8 mouse cellular contexts compared by ENCODE assay signal in the genomic region with DNA sequence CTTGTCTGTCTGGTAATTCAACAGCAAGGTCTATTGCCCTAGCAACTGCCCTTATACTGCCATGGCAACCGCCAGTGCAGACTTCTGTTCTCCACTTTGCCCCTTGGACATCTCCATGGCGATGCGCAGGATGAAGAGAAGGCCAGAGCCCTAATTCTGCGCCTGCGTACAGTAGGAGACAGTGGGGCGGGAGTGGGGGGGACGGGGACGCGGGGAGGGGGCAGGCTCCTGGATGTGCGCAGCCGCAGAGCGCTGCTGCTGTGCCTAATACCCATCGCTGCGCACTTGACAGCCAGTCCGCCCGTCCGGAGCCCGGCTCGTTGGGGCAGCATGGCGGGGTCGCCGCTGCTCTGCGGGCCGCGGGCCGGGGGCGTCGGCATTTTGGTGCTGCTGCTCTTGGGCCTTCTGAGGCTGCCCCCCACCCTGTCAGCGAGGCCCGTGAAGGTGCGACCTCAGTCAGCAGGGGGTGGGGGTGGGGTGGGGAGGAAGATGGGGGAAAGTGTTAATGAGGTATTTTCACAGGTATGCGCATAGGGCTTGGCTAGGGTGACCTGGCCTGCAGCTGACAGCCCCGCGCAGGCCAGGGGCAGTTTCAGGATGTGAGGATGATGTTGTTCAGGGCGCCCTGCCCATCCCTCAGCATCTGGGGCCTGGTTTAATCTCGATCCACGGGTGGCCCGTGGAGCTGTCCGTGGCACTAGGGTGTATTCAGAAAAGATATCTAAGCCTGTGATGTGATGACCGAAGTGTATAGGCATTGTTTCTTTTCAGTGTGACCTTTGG. TPM values are rescaled to one million over a fixed set of nuclear protein-coding genes. Genes with fewer than 3 reads are reported as not detected.
DNase-seq lines count a peak whose midpoint lies in the region; ATAC-seq and TF ChIP-seq lines count a peak whose summit lies in the region.

Gene Pcsk1n (plus strand): TSS at position 222 of the 783 bp plus-strand sequence.

- ATAC-seq in liver, embryonic 11.5 days (replicated peaks; ENCODE audit: low FRiP score) = no peak
- ATAC-seq in liver, postnatal 0 days = no peak
- peak; percentile 93 for ATAC-seq in hindbrain, embryonic 13.5 days (ENCODE audit: low FRiP score)

- no peak for TF ChIP-seq CTCF in liver, postnatal 0 days (IDR thresholded peaks at IDR 0.05; ENCODE audit: low read depth)
- no peak for TF ChIP-seq CTCF in cortical plate, adult 2 months (IDR thresholded peaks at IDR 0.05; ENCODE audit: extremely low read depth, insufficient read depth, low read length)

- no peaks in the 10 kb centered on the region for H3K4me1 ChIP-seq in liver, embryonic 11.5 days (replicated peaks; ENCODE audit: control insufficient read depth, insufficient read depth, low read length)
- H3K4me1 ChIP-seq in liver, postnatal 0 days (ENCODE audit: insufficient read depth) = no peaks in the 10 kb centered on the region
- H3K4me1 ChIP-seq in cortical plate, adult 2 months (ENCODE audit: control insufficient read depth, insufficient read depth, low read length) = no peaks in the 10 kb centered on the region
- H3K4me1 ChIP-seq in hindbrain, embryonic 13.5 days (replicated peaks) = peaks cover 23% of the 10 kb centered on the region
- peaks cover 12% of the 10 kb centered on the region for H3K4me1 ChIP-seq in limb, embryonic 10.5 days

- no peak within 1 kb of the TSS for H3K27ac ChIP-seq in liver, embryonic 11.5 days (ENCODE audit: low read depth, low read length)
- H3K27ac ChIP-seq in liver, postnatal 0 days (ENCODE audit: low read depth) = no peak within 1 kb of the TSS
- H3K27ac ChIP-seq in cortical plate, adult 2 months (ENCODE audit: insufficient read depth, low read length) = peak within 1 kb of the TSS; percentile 64
- peak within 1 kb of the TSS; percentile 84 for H3K27ac ChIP-seq in hindbrain, embryonic 13.5 days
- no peak within 1 kb of the TSS for H3K27ac ChIP-seq in limb, embryonic 10.5 days

- 11% methylated on average over 36 of the region's 40 CpGs for WGBS in liver, embryonic 11.5 days
- 24% methylated on average over 26 of the region's 40 CpGs for WGBS in liver, postnatal 0 days (ENCODE audit: insufficient replicate concordance)
- WGBS in hindbrain, embryonic 13.5 days = 20% methylated on average over 32 of the region's 40 CpGs
- WGBS in limb, embryonic 10.5 days = 16% methylated on average over 40 of the region's 40 CpGs

- H3K27me3 ChIP-seq in liver, embryonic 11.5 days (replicated peaks; ENCODE audit: control insufficient read depth, insufficient read depth, low read length) = peaks cover 62% of the 10 kb centered on the region
- peaks cover 50% of the 10 kb centered on the region for H3K27me3 ChIP-seq in liver, postnatal 0 days (ENCODE audit: insufficient read depth, low read length)
- peaks cover 10% of the 10 kb centered on the region for H3K27me3 ChIP-seq in hindbrain, embryonic 13.5 days
- peaks cover 68% of the 10 kb centered on the region for H3K27me3 ChIP-seq in limb, embryonic 10.5 days (ENCODE audit: low read depth, poor library complexity, severe bottlenecking)

- H3K9me3 ChIP-seq in liver, embryonic 11.5 days (ENCODE audit: control insufficient read depth, low read length) = no peaks in the 10 kb centered on the region
- no peaks in the 10 kb centered on the region for H3K9me3 ChIP-seq in liver, postnatal 0 days (ENCODE audit: low read length)
- H3K9me3 ChIP-seq in hindbrain, embryonic 13.5 days = no peaks in the 10 kb centered on the region
- H3K9me3 ChIP-seq in limb, embryonic 10.5 days (replicated peaks) = no peaks in the 10 kb centered on the region

- peak within 1 kb of the TSS; percentile 40 for H3K4me2 ChIP-seq in liver, embryonic 11.5 days
- H3K4me2 ChIP-seq in liver, postnatal 0 days (ENCODE audit: low read depth, low read length) = no peak within 1 kb of the TSS
- peak within 1 kb of the TSS; percentile 68 for H3K4me2 ChIP-seq in hindbrain, embryonic 13.5 days

- TF ChIP-seq POLR2A in cortical plate, adult 2 months (IDR thresholded peaks at IDR 0.05; ENCODE audit: extremely low read depth, insufficient read depth, low read length) = peak; percentile 53; the same call in 1 of the 2 replicates

- no peak within 1 kb of the TSS for H3K9ac ChIP-seq in liver, embryonic 11.5 days (ENCODE audit: low read depth, low read length)
- no peak within 1 kb of the TSS for H3K9ac ChIP-seq in liver, postnatal 0 days (replicated peaks)
- H3K9ac ChIP-seq in hindbrain, embryonic 13.5 days = peak within 1 kb of the TSS; percentile 79

- TF ChIP-seq EP300 in liver, postnatal 0 days (IDR thresholded peaks at IDR 0.05; ENCODE audit: low read depth) = no peak

- H3K4me3 ChIP-seq in liver, embryonic 11.5 days (ENCODE audit: low read depth, low read length) = no peak within 1 kb of the TSS
- H3K4me3 ChIP-seq in liver, postnatal 0 days (ENCODE audit: low read depth, low read length) = no peak within 1 kb of the TSS
- H3K4me3 ChIP-seq in cortical plate, adult 2 months (ENCODE audit: insufficient read depth, low read length) = peak within 1 kb of the TSS; percentile 92
- H3K4me3 ChIP-seq in hindbrain, embryonic 13.5 days = peak within 1 kb of the TSS; percentile 51
- peak within 1 kb of the TSS; percentile 41 for H3K4me3 ChIP-seq in limb, embryonic 10.5 days

- no peak for DNase-seq in liver, embryonic 11.5 days (ENCODE audit: low spot score)
- DNase-seq in liver, postnatal 0 days = no peak
- DNase-seq in limb, embryonic 10.5 days (ENCODE audit: low spot score) = peak; percentile 33
- DNase-seq in right cerebral cortex, postnatal 10 days (ENCODE audit: low spot score in 2 of 2) = peak; percentile 70 to 74
- no peak for DNase-seq in urinary bladder, postnatal 10 days (ENCODE audit: low spot score)
- DNase-seq in urinary bladder, adult 18-20 months (ENCODE audit: low spot score in 2 of 2) = no peak

- H3K36me3 ChIP-seq in liver, embryonic 11.5 days (ENCODE audit: control insufficient read depth, insufficient read depth, low read length) = no peaks in the 10 kb centered on the region
- no peaks in the 10 kb centered on the region for H3K36me3 ChIP-seq in liver, postnatal 0 days (replicated peaks; ENCODE audit: insufficient read depth, low read length)
- H3K36me3 ChIP-seq in hindbrain, embryonic 13.5 days = peaks cover 13% of the 10 kb centered on the region
- no peaks in the 10 kb centered on the region for H3K36me3 ChIP-seq in limb, embryonic 10.5 days

RNA-seq across cellular contexts. Expression of gene Pcsk1n, which starts in this region (rescaled TPM):
- 0.56 and 0.67 TPM in 2 replicates for polyA plus RNA-seq in liver, embryonic 11.5 days (2014; fragmentation: Nextera tagmentation; extraction: Ambion mirVana)
- 0.06 TPM in 1 of 2 replicates, not detected in the other for polyA plus RNA-seq in liver, postnatal 0 days (2015; fragmentation: Nextera tagmentation; extraction: Ambion mirVana)
- polyA plus RNA-seq in cortical plate, adult 2 months (2012; rRNA removed) = 580 and 602 TPM in 2 replicates
- polyA plus RNA-seq in hindbrain, embryonic 13.5 days (2015; fragmentation: Nextera tagmentation; extraction: Ambion mirVana) = 223 and 225 TPM in 2 replicates
- 0.06 and 0.13 TPM in 2 replicates for polyA plus RNA-seq in limb, embryonic 10.5 days (2016; fragmentation: Nextera tagmentation; extraction: Ambion mirVana)

Comparison
In these comparisons a context has a peak if more than half of its experiments do, and no peak if none do; other contexts are left out.
1. RNA of gene Pcsk1n (polyA plus RNA-seq): 580 to 602 TPM in cortical plate, adult 2 months and 223 to 225 TPM in hindbrain, embryonic 13.5 days; 0.56 to 0.67 TPM in liver, embryonic 11.5 days, 0.06 to 0.13 TPM in limb, embryonic 10.5 days and 0.06 TPM in liver, postnatal 0 days; every median in the first group is over 100 times any median in the second.
2. Peak in DNase-seq and H3K4me3 ChIP-seq in limb, embryonic 10.5 days; RNA of the gene not detected or under 1 TPM.
3. DNase-seq: peak in right cerebral cortex, postnatal 10 days (2 of 2); none in liver, embryonic 11.5 days (single experiment), liver, postnatal 0 days (single experiment), urinary bladder, postnatal 10 days (single experiment) and urinary bladder, adult 18-20 months (0 of 2).
4. H3K27ac ChIP-seq: peak in cortical plate, adult 2 months (single experiment) and hindbrain, embryonic 13.5 days (single experiment); none in liver, embryonic 11.5 days (single experiment), liver, postnatal 0 days (single experiment) and limb, embryonic 10.5 days (single experiment).
5. H3K4me3 ChIP-seq: peak in cortical plate, adult 2 months (single experiment) and hindbrain, embryonic 13.5 days (single experiment); none in liver, embryonic 11.5 days (single experiment) and liver, postnatal 0 days (single experiment).